Mouse (Mus musculus): ENCODE data around the gene Fbxl3. TPM values are rescaled to one million over a fixed set of nuclear protein-coding genes. Genes with fewer than 3 reads are reported as not detected.

Gene Fbxl3
- 65.7 TPM for polyA plus RNA-seq (2014; fragmentation: Illumina TruSeq; extraction: RNeasy Lipid Tissue Mini Kit (QIAGEN cat#74804); ENCODE audit: low read depth, low replicate concordance)

GRCm38 (mm10) chr14:103099238-103099933, at the start of gene Fbxl3:
TSS of gene Fbxl3 (minus strand) at chr14:103099566.

GRCm38 (mm10) chr14:103069864-103070611, 29.3 kb downstream of the Fbxl3 start, which contains the start of gene Cln5:
TSS of gene Cln5 (plus strand) at chr14:103070216.

GRCm38 (mm10) chr14:103046677-103047076, 52.7 kb downstream of the Fbxl3 start, which contains the start of gene Acod1:
TSS of gene Acod1 (plus strand) at chr14:103046977.

Other genes with a start within 250 kb of the Fbxl3 start
- gene Kctd12, start 116.9 kb downstream of the Fbxl3 start, polyA plus RNA-seq (2014; fragmentation: Illumina TruSeq; extraction: RNeasy Lipid Tissue Mini Kit (QIAGEN cat#74804); ENCODE audit: low read depth, low replicate concordance) = 11.8 TPM
- gene Acod1, start 52.6 kb downstream of the Fbxl3 start, polyA plus RNA-seq (2014; fragmentation: Illumina TruSeq; extraction: RNeasy Lipid Tissue Mini Kit (QIAGEN cat#74804); ENCODE audit: low read depth, low replicate concordance) = not detected
- gene Cln5, start 29.4 kb downstream of the Fbxl3 start, polyA plus RNA-seq (2014; fragmentation: Illumina TruSeq; extraction: RNeasy Lipid Tissue Mini Kit (QIAGEN cat#74804); ENCODE audit: low read depth, low replicate concordance) = 26.4 TPM
- gene Mycbp2, start 247.2 kb upstream of the Fbxl3 start, polyA plus RNA-seq (2014; fragmentation: Illumina TruSeq; extraction: RNeasy Lipid Tissue Mini Kit (QIAGEN cat#74804); ENCODE audit: low read depth, low replicate concordance) = 31.6 TPM